Mouse (Mus musculus) brain, adult 2 months (tissue): ENCODE data around the gene Ubash3b.

ENCODE experiments used
- DNase-seq: peaks from one replicate; pipeline ENCODE4 v3.0.0; 2011; ENCODE audit warnings: low read depth, low spot score

Gene Ubash3b

DNA sequence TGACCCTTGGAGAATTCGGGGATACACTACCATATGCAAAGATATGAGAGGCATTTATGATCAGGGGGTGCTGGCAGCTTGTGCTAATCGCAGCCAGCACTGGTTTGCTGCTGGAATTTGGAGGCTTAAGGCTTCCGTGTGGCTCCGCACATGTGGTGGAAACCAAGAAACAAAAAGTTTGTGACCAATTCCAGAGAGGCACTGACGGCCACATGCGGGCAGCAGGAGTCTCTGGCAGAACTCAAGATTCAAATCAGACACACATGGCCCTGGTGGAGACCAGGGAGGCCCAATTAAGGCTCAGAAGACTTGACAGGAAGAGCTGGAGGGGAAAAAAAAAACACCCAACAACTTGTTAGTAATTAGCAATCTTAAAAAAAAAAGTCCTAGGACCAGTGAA lies 63.4 kb downstream of the Ubash3b start:
- DNase-seq: no peak

DNA sequence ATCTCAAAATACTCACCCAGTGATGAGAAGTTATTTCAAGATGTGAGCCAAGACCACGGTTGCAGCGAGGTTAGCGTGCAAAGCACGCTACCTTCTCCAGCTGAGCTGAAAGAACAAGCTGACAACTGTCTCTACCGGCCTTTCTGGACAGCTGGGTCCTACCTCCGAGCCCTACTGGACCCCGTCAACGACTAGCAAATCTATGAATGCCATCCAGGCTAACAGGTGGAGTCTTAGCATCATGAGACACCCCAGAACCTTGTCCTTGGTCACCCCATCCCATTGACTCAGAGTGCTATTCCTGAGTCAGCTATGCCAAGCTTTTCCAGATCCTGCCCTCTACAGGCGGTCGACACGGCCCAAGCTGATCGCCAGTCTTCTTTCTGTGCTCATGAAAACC lies 69.5 kb downstream of the Ubash3b start:
- peak; percentile 26 for DNase-seq

DNA sequence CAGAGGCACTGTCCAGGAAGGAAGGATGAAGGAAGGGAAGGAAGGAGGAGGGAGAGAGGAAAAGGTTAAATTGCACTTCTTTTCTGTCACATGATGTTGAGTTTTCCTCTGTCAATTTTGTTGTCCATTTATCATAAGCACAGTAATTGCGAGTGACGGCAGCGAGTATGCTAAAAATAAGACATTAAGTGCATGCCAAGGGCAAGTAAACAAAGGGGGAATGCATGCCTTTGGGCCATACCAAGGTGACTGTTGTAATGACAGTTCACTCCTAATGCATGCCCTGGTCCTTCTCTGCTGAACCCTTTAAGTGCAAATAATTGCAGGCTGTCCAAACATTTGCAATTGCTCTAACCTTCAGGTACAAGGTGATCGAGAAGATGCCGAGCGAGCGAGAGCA lies 70.3 kb downstream of the Ubash3b start:
- no peak for DNase-seq

DNA sequence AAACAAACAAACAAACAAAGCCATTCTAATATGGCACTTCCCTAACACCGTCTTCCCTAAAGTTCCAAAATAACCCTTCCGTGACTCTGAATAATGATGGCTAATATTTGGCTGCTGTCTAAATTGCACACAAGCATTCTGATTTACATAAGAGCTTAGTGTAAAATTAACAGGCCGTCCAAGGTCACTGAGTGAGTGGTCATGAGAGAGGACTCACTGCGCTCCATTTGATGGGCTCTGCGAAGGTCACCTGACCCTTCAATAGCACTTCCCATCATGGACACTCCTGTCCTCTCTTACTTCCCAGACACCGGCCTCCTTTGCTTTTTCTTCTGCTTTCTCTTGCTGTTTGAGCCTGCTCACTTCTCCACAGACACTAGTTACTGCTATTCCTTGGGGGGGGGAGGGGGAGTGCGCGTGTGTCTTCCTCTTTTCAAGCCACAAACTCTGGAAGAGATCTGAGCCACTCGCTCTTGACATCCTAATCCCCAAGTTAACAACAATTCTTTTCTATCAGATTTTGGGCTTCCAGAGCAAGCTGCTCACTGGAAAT lies 73.6 kb downstream of the Ubash3b start:
- DNase-seq: peak; percentile 31

DNA sequence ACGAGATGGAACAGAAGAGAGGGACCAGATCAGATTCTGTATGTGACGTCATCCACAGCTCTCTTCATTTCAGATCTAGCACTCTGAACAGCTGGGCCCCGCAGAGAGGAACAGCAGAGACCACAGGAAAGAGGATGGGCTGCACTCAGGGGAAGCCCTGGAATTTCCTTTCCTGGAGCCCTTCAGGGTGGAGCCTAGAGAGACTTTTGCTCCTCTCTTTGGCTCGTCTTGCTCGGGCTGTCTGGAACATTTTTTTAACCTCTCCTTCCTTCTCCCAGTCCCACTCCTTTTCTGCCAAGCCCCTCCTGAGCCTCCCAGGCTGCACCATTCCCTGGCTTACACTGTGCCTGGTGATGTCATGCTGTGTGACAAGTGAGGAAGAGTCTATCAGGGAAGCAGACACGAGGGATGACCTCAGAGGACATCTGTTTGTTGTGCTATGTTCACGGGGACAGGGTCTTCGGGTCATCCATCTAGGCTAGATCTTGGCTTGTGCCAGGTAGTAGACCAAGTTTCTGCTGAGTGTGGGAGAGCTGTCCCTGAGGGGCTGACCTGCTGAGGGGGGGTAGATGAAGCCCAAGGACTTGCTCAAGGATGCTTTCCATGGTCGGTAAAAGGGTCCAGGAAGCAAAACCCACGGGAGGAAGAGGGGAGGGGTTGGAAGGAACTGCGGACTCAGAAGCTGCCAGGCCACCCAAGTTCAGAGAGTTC lies 77.2 kb downstream of the Ubash3b start:
- peak; percentile 56 for DNase-seq

DNA sequence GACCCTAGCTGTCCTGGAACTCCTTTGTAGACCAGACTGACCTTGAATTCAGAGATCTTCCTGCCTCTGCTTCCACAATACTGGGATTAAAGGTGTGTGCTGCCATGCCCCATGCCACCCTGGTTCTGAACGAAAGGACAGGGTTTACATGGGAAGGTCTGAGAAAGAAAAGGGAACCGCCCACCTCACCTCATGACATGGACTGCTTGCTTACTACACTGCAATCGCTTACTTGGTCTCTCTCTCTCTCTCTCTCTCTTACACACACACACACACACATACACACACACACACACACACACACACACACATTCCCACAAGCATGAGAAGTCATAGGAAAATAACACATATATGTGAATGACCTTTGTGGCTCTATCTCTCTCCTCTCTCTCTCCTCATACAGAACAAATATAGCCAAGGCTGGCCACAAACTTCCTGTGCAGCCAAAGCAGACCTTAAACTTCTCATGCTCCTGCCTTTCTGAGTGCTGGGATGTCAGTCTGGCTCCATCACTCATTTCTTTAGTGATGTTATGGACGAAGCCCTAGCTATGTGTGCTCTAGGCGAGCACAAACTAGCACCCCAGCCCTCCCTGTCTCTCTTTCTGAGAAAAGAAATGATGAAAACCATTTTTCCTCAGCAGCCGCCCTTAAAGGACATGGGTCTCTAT lies 78.0 kb downstream of the Ubash3b start:
- DNase-seq: no peak

DNA sequence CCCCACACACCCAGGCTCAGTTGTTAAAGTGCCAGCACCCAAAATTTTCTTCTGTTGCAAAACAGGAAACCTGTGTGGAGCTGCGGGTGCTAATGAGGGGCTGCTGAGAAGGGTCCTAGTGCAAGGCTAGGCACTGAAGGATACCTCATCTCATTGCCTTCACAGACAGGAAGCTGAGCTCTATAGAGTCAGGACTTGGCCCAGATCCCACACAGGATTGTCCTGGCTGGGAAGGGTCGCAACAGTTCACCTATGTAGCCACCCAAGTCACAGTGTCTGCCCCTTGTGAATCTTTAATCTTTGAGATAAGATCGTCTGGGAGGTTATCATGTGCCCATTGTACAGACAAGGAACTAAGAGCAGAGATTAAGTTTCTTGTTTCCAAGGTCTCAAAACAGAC lies 78.6 kb downstream of the Ubash3b start:
- DNase-seq: no peak

DNA sequence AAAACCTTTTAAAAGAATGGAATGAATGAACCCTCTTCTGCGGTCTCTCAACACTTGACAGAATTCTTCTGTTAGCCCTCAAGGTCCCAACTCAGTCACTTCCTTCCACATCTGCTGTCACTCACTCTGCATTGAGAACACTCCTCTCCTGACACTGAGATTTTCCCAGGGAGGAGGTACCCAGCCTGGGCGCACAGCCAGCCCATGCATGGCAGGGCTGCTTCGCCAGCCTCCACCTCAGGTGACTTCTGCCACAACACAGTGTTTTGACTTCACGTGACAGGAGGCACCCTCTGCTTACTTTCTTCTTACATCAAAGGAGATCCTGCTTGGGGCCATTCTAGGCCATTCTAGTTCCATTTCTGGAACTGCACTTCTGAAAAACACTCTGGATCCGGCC lies 80.6 kb downstream of the Ubash3b start:
- DNase-seq: peak; percentile 66

DNA sequence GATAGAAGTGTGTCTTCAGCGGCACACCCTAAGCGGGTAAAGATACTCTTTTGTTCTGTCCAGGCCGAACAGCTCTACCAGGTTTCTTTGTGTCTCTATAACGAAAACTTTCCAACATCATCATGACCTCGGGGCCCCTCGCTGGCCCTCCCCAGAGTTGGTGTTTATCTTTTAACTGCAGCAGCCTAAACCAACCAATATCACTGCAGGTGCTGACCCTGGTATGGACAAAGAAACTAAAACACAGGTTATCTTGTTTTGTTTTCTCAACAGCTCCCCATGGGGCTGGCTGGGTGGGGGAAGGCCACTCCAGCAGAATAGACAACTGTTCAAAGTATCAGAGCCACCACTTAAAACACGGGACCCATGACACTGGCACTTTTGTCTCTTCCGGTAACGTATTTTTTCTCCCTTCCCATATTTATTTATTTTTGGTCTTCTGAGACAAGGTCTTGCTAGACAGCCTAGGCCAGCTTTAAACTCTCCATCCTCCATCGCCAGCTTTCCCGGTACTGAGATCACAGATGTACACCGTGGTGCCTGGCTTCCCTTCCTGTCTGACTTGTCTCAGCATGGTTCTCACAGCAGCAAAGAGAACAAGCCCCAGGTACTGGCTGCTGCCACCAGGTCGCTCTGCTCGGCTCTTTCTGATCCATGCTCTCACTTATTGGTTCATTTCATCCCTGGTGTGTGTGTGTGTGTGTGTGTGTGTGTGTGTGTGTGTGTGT lies 81.9 kb downstream of the Ubash3b start:
- DNase-seq: peak; percentile 36

DNA sequence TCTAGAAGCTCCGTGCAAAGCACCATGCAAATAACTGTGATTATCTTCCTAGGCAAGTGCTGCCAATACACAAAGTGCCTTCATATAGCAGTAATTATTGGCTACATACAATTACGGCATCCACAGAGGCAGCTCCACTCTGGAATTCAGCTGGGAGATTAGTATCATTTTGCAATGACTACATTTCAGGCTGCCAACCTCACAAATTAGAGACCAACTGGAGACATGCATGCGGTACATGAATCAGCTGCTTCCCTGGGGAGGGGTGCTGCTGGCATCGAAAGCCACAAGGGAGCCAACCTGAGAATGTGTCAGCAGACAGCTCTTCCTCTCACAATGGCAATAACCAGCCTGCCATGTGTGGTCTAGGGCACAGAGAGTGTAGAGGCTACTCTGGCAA lies 83.3 kb downstream of the Ubash3b start:
- DNase-seq: peak; percentile 79

DNA sequence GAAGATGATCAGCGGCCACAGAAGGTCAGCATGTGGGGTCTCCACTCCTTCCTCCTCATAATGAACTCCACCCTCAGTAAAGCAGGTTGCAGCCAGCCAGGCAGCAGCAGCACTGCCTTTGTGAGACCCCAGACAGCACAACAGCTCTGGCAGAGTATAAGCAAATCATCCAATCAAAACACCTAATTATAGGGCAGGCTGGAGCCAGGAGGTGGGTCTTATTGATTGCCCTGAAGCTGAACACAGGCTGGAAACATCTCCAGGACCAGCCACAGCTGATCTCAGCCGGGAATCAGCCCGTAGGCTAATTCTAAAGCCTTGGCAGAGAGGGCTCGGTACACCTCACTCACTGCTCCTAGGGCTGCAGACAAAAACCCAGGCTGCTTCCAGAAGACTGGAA lies 85.3 kb downstream of the Ubash3b start:
- no peak for DNase-seq

DNA sequence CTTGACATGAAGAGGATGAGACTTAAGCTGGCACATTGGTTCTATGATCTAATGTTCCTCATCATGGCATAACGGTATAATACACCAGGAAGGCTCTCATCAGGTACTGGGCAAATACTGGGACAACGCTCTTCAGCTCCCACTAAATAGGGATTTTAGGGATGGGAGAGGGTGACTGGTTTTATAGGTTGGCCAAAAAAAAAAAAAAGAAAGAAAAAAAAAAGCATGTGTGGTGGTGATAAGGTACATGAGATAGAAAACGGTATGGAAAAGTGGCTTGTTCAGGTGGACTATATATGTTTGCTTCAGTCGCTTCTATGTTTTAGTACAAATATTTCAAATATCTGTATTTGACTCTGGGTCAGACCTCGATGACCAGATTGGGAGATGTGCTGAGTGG lies 86.0 kb downstream of the Ubash3b start:
- DNase-seq: no peak

DNA sequence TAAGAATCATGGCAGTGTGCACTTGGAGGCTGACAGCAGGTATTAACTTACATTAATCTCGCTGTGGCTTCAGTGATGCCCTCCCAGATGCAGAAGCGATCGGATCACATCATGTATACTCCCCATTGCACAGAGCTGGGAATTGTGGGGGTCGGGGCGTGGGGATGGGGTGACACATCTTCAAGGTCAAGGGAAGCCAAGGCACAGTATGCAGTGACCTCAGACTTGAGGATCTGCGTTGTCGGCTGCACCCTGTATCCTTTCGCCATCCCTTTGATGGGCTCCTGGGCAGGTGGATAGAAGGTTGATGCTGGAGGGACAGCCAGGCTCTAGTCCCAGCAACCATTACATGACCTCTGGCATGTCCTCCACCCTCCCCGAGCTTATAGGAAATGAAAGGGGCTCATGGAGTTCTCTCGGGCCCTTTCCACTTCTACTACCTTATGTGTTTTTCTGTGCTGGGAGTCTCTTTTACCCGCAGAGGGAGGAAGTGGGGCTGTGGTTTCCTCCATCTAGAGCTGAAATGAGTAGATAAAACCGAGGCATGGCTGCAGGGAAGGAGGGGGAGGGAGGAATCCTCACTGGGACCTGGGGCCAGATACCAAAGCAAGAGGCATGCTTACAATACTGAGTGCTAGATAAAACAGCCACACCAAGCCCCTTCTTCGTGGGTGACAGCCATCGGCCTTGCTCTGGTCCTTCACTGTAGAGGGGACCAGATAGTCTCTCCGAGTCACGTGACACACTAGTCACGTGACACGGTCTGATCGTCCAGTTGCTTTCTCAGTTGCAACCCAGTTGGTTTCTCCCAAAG lies 88.1 kb downstream of the Ubash3b start:
- no peak for DNase-seq

DNA sequence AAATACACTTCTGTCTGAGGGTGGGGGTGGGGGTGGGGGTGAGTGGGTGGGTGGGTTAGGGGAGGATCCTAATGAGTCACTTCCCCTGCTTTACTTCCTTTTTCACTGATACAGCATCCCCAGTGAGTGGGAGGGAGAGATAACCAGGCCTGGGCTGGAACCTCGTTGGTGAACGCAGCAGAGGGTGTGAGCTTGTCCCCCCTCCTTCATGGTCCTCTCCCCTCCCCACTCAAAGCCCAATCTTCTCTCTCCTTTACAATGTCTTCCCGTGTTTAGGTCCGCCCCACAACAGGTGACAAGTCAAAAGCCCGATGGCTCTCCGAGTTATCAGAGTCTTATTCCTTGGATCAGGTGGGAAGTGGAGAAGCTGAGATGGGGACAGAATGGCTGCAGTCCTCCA lies 88.7 kb downstream of the Ubash3b start:
- no peak for DNase-seq

DNA sequence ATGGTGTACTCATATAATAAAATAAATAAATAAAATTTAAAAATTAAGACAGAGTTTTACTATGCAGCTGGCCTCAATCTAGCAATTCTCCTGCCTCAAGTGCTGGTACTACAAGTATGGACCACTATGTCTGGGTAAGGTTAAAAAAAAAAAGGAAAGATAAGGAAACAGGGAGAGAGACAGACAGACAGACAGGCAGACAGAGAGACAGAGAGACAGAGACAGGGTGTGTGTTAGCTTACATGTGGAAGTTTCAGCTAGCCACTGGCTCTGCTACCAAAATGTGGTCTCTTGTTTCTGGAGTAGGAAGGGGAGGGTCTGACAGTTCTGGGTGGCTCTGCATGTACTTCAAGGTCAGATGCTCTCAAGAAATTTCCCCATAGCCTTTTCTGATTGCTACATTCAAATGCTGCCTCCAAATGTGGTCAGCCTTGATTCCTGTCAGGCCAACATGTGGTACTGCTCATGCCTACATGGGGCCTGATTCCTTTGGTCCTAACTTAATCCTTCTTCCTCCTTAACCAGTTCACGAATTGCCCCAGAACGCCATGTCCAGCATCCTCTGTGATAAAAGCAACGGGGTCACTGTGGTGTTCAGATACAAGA lies 89.5 kb downstream of the Ubash3b start:
- no peak for DNase-seq

DNA sequence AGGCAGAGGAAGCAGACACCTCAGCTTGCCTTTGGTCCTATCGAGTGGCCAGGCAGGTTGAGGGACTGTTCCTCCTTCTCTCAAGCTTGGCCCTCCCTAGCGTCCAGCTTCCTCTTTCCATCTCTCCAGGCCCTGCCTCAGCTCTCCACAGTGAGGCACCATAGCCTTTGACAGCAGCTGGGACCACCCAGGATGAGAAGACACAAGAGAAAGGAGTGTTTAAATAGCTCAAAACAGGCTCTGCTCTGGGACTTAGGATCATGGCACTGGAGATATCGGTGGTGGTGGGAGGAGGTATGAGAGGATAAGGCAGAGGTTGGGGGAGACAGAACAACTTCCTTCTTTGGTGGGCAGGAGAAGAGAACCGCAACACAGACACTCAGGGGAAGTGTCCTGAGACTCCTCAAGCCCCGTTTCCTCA lies 90.7 kb downstream of the Ubash3b start:
- DNase-seq: no peak

DNA sequence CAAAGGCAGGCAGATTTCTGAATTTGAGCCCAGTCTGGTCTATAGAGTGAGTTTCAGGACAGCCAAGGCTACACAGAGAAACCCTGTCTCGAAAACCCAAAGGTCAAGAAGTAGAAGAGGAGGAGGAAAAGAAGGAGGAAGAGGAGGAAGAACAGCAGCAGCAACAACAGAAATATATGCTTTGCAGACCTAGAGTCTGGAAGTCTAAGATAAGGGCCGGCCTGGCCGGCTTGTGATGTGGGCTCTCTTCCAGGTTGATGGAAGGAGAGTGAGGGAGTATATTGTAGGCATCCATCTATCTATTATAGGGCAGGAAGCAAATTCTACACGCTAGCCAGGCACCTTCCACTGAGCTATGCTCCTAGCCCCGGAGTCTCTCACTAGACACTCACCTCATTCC lies 92.0 kb downstream of the Ubash3b start:
- DNase-seq: no peak

DNA sequence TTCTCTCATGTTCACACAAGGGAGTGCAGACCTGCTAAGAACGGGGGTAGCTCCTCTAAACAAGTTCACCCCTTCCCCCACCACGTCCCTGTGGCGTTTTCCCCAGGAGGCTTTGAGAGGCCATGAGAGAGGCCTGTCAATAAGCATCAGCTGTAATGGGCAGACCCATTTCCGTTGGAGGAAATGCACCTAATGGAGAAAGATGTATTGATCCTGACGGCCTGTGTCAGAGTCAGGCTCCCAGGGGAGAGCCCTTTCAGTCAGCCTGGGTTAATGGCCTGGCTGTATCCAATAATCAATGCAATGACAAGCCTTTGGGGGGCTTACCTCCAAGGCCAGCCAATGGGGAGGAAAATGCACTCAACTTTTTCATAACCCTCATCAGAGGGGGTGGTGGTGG lies 100.1 kb downstream of the Ubash3b start:
- DNase-seq: no peak

DNA sequence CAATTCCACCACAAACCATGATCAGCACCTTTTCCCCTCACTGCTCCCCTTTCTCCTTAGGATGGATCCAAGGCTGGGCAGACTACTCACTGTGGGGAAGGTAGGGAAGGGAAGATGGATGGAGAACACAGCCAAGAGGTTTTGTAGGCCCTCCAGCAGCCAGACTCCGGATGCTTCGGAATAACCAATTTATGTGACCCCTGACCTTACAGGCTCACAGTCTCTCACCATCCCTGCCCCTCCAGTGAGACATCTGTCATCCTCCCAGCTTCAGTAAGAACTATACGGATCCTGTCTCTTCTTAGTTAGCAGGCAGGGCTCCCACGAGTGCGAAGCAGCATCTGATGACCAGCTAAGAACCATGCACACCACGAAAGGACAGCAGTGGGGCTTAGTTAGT lies 100.9 kb downstream of the Ubash3b start:
- DNase-seq: no peak

DNA sequence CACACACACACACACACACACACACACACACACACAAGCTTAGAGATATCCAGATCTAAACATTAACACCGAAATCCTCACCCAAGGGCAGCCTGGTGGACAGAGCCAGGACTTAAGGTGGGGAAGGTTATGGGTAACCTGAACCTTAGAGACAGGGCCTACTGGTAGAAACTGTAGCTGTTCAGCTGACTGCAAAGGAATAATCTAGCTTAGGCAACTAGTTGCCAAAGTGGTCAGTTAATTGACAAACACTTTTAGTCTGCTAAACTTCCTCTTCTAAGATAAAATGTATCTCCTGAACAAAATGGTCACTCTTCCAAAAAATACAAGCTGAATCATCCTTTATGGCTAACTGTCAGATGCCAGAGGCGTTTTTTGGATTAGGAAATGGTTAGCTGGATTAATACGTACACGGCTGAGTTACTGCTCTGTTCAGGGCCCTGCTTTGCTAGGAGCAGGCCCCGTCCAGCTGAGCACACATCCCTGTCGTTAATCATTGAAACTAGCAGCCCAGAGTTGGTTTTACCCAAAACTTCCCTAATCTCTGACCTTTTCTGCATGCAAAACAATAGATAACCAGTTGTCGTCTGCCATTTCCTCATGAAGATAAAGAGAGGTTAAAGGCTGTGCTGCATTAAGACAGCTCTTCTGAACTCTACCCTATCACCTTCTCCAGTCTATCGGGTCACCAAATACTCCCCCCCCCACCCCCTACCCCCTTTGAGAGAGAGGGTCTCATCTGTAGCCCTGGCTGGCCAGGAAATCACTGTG lies 102.5 kb downstream of the Ubash3b start:
- DNase-seq: no peak

DNA sequence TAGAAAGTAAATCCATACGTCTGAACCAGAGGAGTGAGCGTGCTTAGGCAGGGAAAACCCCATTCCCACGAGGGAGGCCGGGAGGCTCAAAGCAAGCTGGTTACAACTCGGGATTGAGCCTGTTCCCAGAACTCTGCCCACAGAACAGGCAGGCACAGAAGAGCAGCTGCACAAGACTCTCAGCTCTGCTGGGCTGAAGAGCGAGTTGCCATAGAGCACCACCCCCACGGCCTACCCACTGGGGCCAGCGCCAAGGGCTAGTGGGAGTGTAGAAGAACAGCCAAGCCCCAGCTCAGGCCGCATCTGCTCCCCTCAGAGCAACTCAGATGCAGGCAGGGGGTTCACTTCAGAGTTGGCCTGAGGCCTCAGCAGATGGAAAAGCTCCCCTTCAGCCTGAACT lies 107.3 kb downstream of the Ubash3b start:
- peak; percentile 98 for DNase-seq
